Mouse (Mus musculus) left cerebral cortex, postnatal 14 days (tissue): ENCODE measurements around the gene Lrrc42. TPM values are rescaled to one million over a fixed set of nuclear protein-coding genes. Genes with fewer than 3 reads are reported as not detected.

Experiments
- DNase-seq, 2 experiments: peaks; one replicate each; pipeline ENCODE4 v3.0.0; 2021 to 2022; ENCODE audit warnings: low spot score in 2 of 2, mixed read lengths in 1 of 2
- intact Hi-C: fragments of 180-260 bp; cut with DNase I; formaldehyde crosslinking; loops from one replicate; pipeline ENCODE4 v1.15.1; 2025
- total RNA-seq, 2 experiments: library from RNA; stranded (reverse); gene quantifications; 2 replicates each; pipeline ENCODE4 v1.2.3; 2021

Gene Lrrc42
- total RNA-seq, 2 experiments from 2014 or later = 34.0 to 37.9 TPM

DNA sequence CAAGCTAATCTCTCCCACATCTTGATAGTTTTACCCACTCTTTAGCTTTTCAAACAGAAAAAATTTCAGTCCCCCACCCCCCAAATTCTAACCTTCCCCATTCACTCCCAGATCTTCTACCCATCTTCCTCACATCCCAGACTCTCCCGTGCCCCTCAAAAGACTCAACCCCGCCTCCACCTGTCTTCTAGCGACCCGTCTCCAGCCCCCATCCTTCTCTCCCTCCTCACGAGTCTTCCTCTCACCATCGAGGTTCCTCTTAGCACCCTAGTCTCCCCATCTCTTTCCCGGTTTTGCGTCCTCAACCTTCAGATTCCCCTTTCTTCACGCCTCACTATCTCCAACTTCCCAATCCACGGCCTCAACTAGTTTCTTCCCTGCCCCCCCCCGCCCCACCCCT is 810 bp downstream of the Lrrc42 start:
- no peak for DNase-seq
- intact Hi-C loops = loop anchor here (5.0 kb wide), 2 partner anchors 60 to 75 kb away; partner anchors contain the start of genes Tceanc2, Tmem59 and Yipf1

DNA sequence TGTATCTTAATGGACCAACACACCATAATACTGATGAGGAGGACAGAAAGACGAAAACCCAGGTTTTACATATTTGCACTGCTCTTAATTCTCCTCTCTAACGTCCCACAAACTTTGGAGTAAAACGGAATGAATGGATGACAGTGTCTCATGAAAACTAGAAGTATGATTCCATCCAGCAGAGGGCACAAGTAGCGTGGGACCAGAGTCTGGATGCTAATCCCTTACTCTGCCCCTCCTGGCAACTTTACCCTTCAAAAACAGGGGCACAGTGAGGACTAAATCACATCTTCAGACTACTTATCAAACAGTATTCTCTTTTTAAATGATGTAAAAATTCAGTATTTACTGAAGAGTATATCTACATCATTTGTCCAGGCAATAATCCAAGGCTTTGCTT is 2.8 kb downstream of the Lrrc42 start:
- DNase-seq = peak; percentile 55 to 70
- intact Hi-C loops = loop anchor here (2.0 to 5.0 kb wide), 3 partner anchors 62 to 98 kb away; partner anchors contain the start of genes Tceanc2, Tmem59 and Yipf1

DNA sequence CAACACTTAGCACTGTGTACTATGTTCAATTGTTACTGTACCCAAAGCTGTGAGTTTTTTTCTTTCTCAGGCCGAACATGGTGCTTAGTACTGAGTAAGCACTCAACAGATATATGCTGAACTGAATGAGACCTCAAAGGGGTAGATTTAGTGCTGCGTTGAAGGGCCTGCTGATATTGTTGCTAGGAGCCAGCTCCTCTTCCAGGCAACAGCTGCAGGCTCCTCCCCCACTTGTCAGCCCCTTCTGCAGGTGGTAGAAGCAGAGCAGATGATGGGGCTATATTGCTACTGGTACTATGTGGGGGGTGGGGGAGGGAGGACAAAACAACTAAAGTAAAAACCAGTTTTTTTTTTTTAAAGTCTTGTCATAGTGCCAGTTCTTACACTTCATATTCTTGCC is 3.9 kb downstream of the Lrrc42 start:
- peak; percentile 22 to 47 for DNase-seq
- intact Hi-C loops = no loop called here

DNA sequence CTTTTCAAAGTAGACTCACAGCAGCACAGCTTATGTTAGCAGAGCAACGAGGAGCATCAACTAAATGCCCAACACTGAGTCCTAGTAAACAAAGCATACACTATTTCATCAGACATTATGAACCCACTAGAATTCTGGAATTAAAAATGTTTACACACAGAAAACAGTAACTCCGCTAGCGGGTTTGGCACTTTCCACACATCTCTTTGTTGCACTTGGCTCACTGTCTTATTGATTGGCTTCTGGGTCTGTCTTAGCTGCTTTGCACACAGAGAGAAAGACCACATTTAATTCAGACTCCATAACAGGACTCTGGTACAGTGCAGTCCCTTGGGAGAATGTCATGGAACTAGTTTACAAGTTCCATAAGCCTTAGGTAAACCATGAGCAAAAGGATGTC is 5.3 kb downstream of the Lrrc42 start:
- no peak for DNase-seq
- intact Hi-C loops = no loop called here

DNA sequence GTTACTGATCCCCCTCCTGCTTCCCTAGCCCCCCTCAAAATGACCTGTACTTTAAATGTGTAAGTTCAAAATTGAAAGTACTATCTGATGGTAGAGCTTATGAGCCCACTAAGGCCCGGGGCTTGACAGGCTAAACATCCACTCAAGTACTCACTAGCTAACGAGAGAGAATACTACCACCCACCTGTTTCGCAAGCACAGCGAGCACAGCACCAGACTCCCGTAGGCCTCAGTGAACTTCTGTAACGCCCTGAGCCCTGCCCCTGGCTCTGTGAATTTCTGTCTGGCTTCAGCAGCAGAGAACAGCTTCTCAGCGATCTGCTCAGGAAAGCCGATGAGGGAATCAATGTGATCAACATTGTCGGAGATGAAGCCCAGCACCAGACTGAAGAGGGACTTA is 6.2 kb downstream of the Lrrc42 start:
- intact Hi-C loops = no loop called here
- DNase-seq = no peak

DNA sequence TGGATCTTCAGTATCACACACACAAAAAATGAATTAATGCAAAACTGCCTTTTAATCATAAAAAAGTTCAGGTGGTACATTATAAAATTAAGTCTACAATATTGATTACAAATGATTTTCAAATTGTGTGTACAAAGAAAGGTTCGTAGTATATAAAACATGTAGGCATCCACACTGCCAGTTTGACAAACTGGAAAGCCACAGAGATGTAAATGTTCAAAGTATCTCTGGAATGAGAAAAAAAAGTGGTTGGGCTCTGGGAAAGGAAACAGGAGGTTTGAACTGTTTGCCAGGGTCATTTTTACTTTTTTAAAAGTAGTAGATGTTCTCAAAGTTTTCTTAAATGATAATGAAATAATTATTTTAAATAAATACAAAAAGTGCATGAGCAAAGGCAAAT is 7.3 kb downstream of the Lrrc42 start:
- intact Hi-C loops = no loop called here
- no peak for DNase-seq

DNA sequence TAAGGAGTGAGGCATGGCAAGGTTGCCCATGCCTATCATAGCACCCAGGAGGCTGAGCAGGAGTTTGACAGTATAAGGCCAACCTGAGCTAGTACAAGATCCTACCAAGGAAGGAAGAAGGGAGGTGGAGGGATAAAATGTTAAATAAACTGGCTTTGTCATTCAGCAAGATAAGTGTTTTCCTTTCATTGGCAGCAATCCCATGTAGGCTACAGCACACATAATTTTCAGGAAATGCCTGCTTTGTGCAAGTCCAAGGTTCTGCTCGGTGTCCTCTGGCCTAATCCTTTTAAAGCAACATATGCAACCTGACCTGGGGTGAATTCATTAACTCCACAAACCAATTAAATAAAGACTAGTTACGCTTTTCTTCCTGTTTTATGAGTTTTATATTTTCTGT is 8.0 kb downstream of the Lrrc42 start:
- DNase-seq = no peak
- intact Hi-C loops = no loop called here

DNA sequence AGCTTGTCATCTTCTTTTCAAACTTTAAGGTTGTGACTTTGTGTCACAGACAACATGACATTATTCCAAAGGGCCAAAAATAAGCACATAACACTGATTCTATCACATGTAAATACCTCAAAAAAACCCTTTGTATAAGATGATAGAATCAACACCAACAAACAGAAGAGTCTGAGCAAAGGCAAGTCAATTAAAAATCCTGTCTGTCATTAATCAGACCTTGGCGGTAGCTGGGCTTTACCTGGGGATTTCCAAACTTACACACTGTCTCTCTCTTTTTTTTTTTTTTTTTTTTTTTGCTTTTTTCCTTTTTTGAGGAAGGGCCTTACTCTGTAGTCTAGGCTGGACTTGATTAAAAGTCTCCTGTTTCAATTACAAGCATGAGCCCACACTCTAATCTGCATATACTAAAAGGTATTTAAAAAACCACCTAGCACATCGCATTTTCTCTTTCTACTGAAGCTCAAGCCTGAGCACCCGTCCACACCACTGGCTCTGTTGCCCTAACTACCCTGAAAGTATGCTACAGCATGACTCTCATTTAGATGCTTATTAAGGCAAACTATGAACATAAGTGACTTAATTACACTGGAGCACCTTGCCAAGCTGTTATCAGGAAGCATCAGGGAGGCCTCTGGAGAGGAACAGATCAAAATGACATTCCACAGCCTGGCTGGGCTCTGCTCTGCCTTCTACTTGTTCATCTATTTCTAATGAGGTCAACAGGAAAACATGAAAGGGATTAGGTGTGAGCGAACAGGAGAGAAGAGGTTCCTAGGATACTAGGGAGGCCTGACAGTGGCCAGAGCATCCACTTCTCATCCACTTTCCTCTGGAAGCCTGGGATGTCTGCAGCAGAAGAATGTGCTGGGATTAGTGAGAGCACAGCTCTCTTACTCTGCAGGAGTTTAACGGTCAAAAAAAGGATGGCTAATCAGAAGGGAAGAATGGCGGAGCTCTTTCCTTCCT is 9.7 kb downstream of the Lrrc42 start:
- intact Hi-C loops = no loop called here
- DNase-seq = no peak

DNA sequence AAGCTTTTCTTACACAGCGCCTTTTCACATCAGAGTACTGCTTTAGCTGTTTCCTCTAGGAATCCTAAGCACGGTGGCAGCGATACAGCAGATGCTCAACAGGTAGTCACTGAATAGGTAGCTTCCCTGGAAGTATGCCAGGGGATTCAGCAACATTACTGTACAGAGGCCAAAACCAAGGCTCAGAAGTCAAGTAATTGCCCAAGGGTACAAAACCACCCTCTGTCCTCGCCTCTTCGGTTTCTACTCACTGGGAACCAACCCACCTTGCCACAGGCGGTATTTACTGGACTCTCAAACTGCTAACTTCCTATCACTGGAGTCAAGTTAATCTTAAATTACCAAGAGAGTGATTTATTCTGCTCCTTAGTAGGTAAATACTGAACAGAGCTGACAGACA is 13.1 kb downstream of the Lrrc42 start:
- DNase-seq = no peak
- intact Hi-C loops = no loop called here

DNA sequence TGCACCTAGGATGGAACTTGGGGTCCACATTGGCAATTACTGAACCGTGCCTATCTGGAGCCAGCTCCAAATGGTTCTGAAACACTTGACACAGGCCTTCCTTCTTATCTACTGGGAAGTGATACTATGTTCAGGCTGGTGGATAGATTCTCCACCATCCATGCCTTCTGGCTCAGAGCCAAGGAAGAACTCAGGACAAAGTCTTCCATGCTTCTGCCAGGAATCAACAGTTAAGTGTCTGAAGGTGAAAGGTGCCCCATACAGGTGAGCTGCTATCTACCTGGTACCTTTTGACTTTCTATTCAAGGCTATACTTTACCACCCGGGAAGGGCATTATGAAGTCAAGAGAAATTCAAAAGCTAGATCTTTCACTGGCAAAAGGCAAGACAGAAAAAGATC is 15.1 kb downstream of the Lrrc42 start:
- intact Hi-C loops = no loop called here
- no peak for DNase-seq

DNA sequence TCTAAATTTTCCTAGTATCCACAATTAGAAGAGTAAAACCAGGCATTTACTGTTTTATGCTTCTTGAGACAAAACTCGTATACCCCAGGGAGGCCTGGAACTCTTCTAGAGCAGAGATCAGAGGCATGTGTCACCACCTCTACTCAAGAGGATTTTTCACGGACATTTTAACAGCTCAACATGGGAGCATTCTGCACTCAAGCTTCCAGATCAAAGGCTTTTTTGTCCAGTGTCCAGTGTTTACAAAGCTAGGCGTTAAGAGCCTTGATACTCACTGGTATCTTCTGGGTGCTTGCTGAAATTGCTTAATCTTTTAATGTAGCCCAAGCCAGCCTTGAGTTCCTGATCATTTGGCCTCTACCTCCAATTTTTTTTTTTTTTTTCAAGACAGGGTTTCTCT is 21.1 kb downstream of the Lrrc42 start:
- intact Hi-C loops = loop anchor here (5.0 kb wide), 1 partner anchor 45 kb away; no protein-coding TSS in a partner anchor
- DNase-seq = no peak

DNA sequence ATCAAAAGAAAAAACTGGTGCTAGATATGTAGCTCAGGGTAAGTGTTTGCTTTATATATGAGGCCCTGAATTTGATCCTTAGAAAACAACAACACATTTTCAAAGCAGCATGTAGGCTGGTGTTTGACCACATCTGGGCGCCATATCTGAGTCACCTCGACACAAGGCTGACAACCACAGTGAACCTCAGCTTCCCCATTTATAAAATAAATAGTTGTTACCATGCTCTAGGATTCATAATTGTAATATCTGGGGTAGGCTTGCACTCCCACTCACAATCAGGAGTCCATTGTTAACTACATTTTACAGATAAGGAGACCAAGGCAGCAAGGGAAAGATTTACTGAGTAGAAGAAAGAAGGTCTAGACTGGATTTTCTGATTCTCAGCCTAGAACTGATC is 27.0 kb downstream of the Lrrc42 start:
- no peak for DNase-seq

DNA sequence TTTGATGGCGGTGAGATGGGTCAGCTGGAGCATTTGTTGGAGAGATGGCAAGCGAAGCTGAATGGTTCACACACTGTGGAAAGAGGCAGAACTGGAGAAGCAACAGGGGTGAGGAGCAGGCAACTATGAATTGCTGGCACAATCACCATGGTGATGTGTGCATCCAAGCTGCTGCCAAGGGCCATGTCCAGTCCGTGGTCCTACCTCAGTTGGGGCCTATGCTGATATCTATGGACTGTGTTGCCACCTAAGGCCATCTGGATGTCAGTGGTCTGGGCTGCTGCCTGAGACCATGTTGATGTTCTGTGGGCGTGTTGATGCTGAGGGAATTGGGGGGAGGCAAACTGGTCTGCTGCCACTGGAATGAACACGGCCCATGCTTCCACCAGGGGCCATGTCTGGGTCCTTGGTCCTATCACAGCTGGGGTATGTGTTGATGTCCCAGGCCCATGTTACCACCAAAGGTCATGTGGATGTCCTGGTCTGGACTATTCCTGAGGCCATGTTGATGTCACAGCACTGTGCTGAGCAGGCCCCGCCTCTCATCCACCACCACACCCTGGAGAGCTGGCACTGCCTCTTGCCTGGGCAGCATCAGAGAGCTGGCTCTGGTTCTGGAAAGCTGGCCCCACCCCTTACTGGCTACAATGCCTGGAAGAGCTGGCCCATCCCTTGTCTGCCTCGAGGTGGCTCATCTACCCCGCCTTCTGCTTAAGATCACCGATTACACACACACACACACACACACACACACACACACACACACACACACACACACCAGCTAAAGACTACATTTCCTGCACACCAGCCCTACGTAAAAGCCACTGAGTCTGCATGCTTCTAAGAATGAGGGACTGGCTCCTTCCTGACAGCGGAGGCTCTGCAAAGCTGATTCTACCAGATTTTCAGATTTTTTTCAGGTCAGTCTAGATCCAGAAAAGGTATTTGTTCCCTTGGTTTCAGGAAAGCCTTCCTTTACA is 29.8 kb downstream of the Lrrc42 start:
- DNase-seq = peak in 1 of 2 experiments; percentile 30
- intact Hi-C loops = no loop called here

More for the DNA sequence above, 27.0 kb downstream of the Lrrc42 start:
- intact Hi-C loops = no loop called here

DNA sequence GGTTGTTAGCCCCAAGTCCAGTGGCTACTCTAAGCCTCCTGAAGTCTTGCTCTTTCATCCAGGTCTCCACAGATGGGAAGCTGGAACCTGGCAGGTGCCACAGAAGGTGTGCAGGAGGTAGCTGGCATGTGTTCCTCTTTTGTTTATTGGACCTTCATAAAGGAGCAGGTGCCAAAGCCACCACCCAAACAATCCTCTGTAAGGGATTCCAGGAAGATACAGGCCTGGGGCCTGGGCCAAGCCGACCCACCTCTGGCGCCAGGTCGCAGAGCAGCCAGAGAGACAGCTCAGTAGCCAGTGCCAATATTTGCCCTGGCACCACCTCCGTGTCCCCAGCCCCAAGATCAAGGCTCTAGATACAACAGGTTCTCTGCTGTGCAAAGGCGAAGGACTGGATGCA is 31.8 kb downstream of the Lrrc42 start:
- intact Hi-C loops = no loop called here
- no peak for DNase-seq

DNA sequence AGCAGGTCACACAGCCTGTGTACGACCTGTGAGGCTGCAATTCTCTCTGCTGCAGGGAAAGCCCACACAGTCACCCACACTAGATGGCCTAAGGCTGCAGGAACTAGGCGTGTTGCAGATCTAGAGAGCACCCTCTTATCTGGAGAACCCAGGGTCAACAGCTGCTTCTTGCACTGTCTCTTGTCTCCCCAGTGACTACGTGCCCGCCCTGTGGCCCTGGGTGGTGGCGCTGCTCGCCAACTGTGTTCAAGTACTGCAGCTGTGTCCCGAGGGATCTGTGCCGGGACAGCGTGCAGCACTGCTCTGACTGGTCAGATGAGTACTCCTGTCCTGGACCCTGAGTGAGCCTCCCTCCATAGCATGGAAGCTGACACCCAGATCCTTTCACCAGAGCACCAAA is 35.8 kb downstream of the Lrrc42 start:
- DNase-seq = no peak
- intact Hi-C loops = no loop called here

DNA sequence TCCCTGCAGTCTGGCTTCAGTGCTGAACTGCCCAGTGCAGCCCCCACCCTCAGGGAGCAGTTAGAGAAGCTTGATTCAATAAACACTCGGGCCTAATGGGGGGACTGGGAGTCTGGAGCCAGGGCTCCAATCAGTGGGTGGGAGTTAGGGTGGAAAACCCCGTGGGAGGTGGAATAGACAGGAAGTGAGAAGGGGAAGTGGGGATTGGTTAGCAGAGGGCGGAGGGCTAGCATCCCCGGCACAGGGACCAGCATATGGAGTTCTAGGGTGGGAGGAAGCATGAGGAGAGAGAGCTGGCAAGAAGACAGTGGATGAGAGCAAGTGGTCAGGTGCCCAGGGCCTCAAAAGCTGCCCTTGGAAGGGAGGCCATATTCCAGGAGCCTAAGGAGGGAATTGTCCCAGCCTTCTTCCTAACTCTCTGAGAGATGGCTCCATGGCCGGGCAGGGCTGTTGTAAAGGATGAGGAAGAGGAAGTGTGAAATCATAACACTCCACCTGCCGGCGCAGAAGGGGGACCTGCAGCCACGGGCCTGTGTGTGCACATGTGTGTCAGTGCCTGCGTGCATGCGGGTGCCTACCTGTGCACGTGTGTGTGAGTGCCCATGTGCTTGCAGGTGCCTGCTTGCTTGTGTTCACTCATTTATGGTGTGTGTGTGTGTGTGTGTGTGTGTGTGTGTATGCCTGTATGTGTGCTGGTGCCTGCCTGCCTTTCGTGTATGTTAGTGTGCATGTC is 39.9 kb downstream of the Lrrc42 start:
- intact Hi-C loops = no loop called here
- DNase-seq = no peak

DNA sequence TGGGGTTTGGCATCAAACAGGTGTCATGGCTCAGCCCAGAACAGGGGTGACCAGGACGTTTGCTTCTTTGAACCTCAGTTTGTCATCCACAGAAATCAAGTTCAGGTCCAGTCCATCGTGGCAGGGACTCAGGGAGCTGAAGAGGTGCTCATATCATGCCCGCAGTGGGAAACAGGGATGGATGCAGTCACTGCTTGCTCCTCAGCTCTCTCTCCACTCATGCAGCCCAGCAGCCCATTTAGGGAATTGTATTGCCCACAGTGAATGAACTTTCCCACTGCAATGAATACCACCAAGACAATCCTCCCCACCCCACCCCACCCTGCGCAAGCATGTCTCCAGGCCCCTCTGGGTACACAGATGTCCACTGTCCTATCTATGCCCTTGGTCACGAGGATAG is 41.4 kb downstream of the Lrrc42 start:
- intact Hi-C loops = no loop called here
- DNase-seq = no peak

DNA sequence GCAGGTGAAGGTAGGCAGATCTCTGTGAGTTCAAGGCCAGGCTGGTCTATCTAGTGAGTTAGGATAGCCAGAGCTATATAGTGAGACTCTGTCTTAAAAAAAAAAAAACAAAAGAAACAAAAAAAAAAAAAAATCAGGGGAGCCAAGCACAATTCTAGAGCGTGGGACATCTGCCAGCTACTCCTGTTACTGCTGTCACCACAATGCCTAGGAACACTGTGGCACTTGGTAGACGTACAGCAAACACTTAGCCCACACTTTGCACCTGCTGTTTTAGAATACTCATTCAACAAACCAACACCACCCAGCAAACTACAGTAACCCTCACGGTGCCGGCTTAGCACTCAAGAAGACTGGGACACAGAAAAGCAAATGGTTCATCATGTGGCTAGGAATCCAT is 41.9 kb downstream of the Lrrc42 start:
- intact Hi-C loops = no loop called here
- peak; percentile 58 to 83 for DNase-seq

DNA sequence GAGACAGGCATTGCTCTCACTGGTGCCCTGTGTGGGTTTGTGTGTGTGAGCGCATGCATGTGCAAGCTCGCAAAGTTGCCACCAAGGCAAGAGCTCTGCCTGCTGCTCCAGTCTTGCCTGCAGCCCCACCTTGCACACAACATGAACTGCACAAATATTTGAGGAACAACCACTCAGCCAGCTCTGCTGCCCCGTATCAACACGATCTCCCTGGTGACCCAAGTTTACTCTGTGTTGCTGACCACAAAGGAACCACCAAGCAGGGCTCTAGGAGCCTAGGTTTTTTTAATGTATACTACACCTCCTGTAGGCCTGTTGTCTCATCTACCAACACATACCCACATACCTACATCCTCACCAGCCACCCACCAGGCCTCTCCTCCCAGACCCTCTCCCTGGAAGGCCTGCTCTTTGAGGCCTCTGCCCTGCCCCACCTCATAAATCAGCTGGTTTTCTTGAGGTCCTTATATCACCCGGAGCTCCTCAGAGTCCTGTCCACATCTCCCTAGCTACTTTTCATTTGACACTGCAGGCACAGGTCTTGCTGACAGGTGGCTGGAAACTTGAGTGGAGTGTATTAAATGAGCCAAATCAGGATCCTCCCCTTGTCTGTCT is 42.7 kb downstream of the Lrrc42 start:
- intact Hi-C loops = no loop called here
- no peak for DNase-seq
